ENCODE assay signal across 8 mouse cellular contexts in the genomic region with DNA sequence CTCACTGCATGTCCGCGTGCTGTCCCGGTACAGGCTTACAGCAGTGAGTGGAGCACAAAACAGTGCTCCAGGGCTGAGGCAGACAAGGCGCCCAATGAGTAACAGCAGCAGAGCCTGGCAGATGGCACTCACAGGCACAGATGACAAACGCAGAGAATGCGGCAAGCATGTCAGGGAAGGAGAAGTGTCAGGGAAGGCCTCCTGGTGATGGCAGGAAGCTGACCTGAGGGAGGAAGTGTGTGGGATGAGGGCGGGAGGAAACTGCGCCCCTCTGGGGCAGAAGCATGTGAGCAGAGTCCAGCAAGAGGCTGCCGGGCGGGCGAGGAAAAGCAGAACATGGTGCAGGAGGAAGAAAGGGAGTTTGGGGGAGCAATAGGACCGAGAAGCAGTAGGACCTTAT.
A peak's percentile ranks its signal among the peaks of the same experiment; 100 is the strongest.
DNase-seq lines count a peak whose midpoint lies in the region; ATAC-seq and TF ChIP-seq lines count a peak whose summit lies in the region.

No protein-coding gene starts in this region.

- no peak for TF ChIP-seq POLR2A in thymus, adult 2 months (IDR thresholded peaks at IDR 0.05; ENCODE audit: control insufficient read depth, extremely low read depth, insufficient read depth, low read length, poor library complexity)

- no peak overlapping the region for H3K9ac ChIP-seq in forebrain, postnatal 0 days
- no peak overlapping the region for H3K9ac ChIP-seq in forebrain, embryonic 12.5 days

- H3K27me3 ChIP-seq in forebrain, postnatal 0 days (ENCODE audit: insufficient read depth, low read length) = no peaks in the 10 kb centered on the region
- no peaks in the 10 kb centered on the region for H3K27me3 ChIP-seq in forebrain, embryonic 12.5 days
- H3K27me3 ChIP-seq in thymus, adult 2 months (ENCODE audit: control insufficient read depth, insufficient read depth, low read length) = no peaks in the 10 kb centered on the region
- H3K27me3 ChIP-seq in megakaryocyte, embryonic 14.5 days (replicated peaks) = no peaks in the 10 kb centered on the region

- WGBS in forebrain, postnatal 0 days = 76% methylated on average over 12 of the region's 12 CpGs
- WGBS in forebrain, embryonic 12.5 days = 88% methylated on average over 12 of the region's 12 CpGs
- WGBS in thymus, adult 2 months = 25% methylated on average over 12 of the region's 12 CpGs

- H3K9me3 ChIP-seq in forebrain, postnatal 0 days (ENCODE audit: low read length) = no peaks in the 10 kb centered on the region
- no peaks in the 10 kb centered on the region for H3K9me3 ChIP-seq in forebrain, embryonic 12.5 days
- no peaks in the 10 kb centered on the region for H3K9me3 ChIP-seq in megakaryocyte, embryonic 14.5 days

- DNase-seq in forebrain, postnatal 0 days = peak; percentile 22
- DNase-seq in thymus, adult 2 months = no peak
- no peak for DNase-seq in thymus, postnatal 0 days (ENCODE audit: low spot score)
- peak; percentile 20 for DNase-seq in heart, postnatal 25 days (ENCODE audit: low spot score)
- no peak for DNase-seq in urinary bladder, postnatal 10 days (ENCODE audit: low spot score)
- DNase-seq in spleen, adult 18-20 months = no peak

- TF ChIP-seq CTCF in forebrain, postnatal 0 days (IDR thresholded peaks at IDR 0.05; ENCODE audit: low read depth) = no peak
- TF ChIP-seq CTCF in thymus, adult 2 months (IDR thresholded peaks at IDR 0.05; ENCODE audit: borderline replicate concordance, control insufficient read depth, extremely low read depth, insufficient read depth, low read length, poor library complexity) = 0 out of 2 replicates have a peak, but pooled peaks have one; percentile 18

- H3K4me3 ChIP-seq in forebrain, postnatal 0 days (ENCODE audit: low read depth, low read length) = no peak overlapping the region
- no peak overlapping the region for H3K4me3 ChIP-seq in forebrain, embryonic 12.5 days (replicated peaks)
- no peak overlapping the region for H3K4me3 ChIP-seq in thymus, adult 2 months (ENCODE audit: control insufficient read depth, insufficient read depth, low read length)
- peak overlapping the region; percentile 53 for H3K4me3 ChIP-seq in megakaryocyte, embryonic 14.5 days (replicated peaks)

- H3K4me2 ChIP-seq in forebrain, postnatal 0 days (ENCODE audit: low read depth) = no peak overlapping the region
- no peak overlapping the region for H3K4me2 ChIP-seq in forebrain, embryonic 12.5 days

- peak; percentile 61 for ATAC-seq in forebrain, postnatal 0 days
- no peak for ATAC-seq in forebrain, embryonic 12.5 days (ENCODE audit: low FRiP score)

- no peaks in the 10 kb centered on the region for H3K4me1 ChIP-seq in forebrain, postnatal 0 days (ENCODE audit: insufficient read depth)
- peaks cover 5% of the 10 kb centered on the region; the same call in 1 of the 2 replicates for H3K4me1 ChIP-seq in forebrain, embryonic 12.5 days
- H3K4me1 ChIP-seq in thymus, adult 2 months (replicated peaks; ENCODE audit: control insufficient read depth, insufficient read depth, low read length) = peaks cover 6% of the 10 kb centered on the region
- H3K4me1 ChIP-seq in megakaryocyte, embryonic 14.5 days = peaks cover 11% of the 10 kb centered on the region

- peaks cover 39% of the 10 kb centered on the region for H3K36me3 ChIP-seq in forebrain, postnatal 0 days (ENCODE audit: insufficient read depth)
- H3K36me3 ChIP-seq in forebrain, embryonic 12.5 days (replicated peaks) = peaks cover 55% of the 10 kb centered on the region
- H3K36me3 ChIP-seq in thymus, adult 2 months (ENCODE audit: control insufficient read depth, insufficient read depth, low read length) = no peaks in the 10 kb centered on the region
- H3K36me3 ChIP-seq in megakaryocyte, embryonic 14.5 days (replicated peaks; ENCODE audit: low read length) = peaks cover 92% of the 10 kb centered on the region

- intact Hi-C loops in heart, postnatal 25 days (cut with DNase I) = loop anchor here (5.0 kb wide), 2 partner anchors 51 to 91 kb away; no protein-coding TSS in a partner anchor

- H3K27ac ChIP-seq in forebrain, postnatal 0 days (ENCODE audit: low read depth, low read length) = no peak overlapping the region
- no peak overlapping the region for H3K27ac ChIP-seq in forebrain, embryonic 12.5 days
- H3K27ac ChIP-seq in thymus, adult 2 months (ENCODE audit: control insufficient read depth, insufficient read depth, low read length) = no peak overlapping the region

Comparison
In these comparisons a context has a peak if more than half of its experiments do, and no peak if none do; other contexts are left out.
1. DNase-seq: peak in forebrain, postnatal 0 days (single experiment) and heart, postnatal 25 days (single experiment); none in thymus, adult 2 months (single experiment), thymus, postnatal 0 days (single experiment), urinary bladder, postnatal 10 days (single experiment) and spleen, adult 18-20 months (0 of 2).